In genomic region chr2:133436913-133437843, GRCm38 (mm10) we compare ENCODE assay signal across 8 mouse cellular contexts.
DNase-seq lines count a peak whose midpoint lies in the region; ATAC-seq and TF ChIP-seq lines count a peak whose summit lies in the region.

No protein-coding gene starts in this region.

- WGBS in lung, embryonic 14.5 days: 49% methylated on average over 22 of the region's 22 CpGs
- 62% methylated on average over 22 of the region's 22 CpGs for WGBS in liver, postnatal 0 days (ENCODE audit: insufficient replicate concordance)

- H3K27ac ChIP-seq in lung, embryonic 14.5 days (ENCODE audit: low read depth): no peak overlapping the region
- no peak overlapping the region for H3K27ac ChIP-seq in liver, postnatal 0 days (ENCODE audit: low read depth)

- no peak for TF ChIP-seq EP300 in liver, postnatal 0 days (IDR thresholded peaks at IDR 0.05; ENCODE audit: low read depth)

- H3K4me2 ChIP-seq in lung, embryonic 14.5 days: peak overlapping the region; percentile 49
- H3K4me2 ChIP-seq in liver, postnatal 0 days (ENCODE audit: low read depth, low read length): no peak overlapping the region

- no peaks in the 10 kb centered on the region for H3K4me1 ChIP-seq in lung, embryonic 14.5 days (ENCODE audit: insufficient read depth)
- H3K4me1 ChIP-seq in liver, postnatal 0 days (ENCODE audit: insufficient read depth): no peaks in the 10 kb centered on the region; the same call in 1 of the 2 replicates

- H3K36me3 ChIP-seq in lung, embryonic 14.5 days (ENCODE audit: insufficient read depth): no peaks in the 10 kb centered on the region
- H3K36me3 ChIP-seq in liver, postnatal 0 days (replicated peaks; ENCODE audit: insufficient read depth, low read length): no peaks in the 10 kb centered on the region

- TF ChIP-seq CTCF in lung, embryonic 14.5 days (IDR thresholded peaks at IDR 0.05; ENCODE audit: low read depth): no peak
- no peak for TF ChIP-seq CTCF in liver, postnatal 0 days (IDR thresholded peaks at IDR 0.05; ENCODE audit: low read depth)

- H3K9me3 ChIP-seq in lung, embryonic 14.5 days (ENCODE audit: low read depth, low read length): no peaks in the 10 kb centered on the region
- no peaks in the 10 kb centered on the region for H3K9me3 ChIP-seq in liver, postnatal 0 days (ENCODE audit: low read length)

- H3K9ac ChIP-seq in lung, embryonic 14.5 days: no peak overlapping the region
- no peak overlapping the region for H3K9ac ChIP-seq in liver, postnatal 0 days (replicated peaks)

- peak; percentile 13 for DNase-seq in lung, embryonic 14.5 days
- no peak for DNase-seq in lung, postnatal 25 days (ENCODE audit: low spot score)
- peak; percentile 5 to 15 for DNase-seq in frontal cortex, postnatal 14 days (ENCODE audit: low spot score in 2 of 2)
- peak; percentile 7 for DNase-seq in layer of hippocampus, adult 9-10 months (ENCODE audit: low spot score)
- DNase-seq in right cerebral cortex, postnatal 10 days (ENCODE audit: low spot score in 2 of 2): peak; percentile 31 to 34
- no peak for DNase-seq in spleen, postnatal 10 days (ENCODE audit: low spot score in 2 of 2)
- DNase-seq in thymus, adult 18-20 months: no peak
- no peak for DNase-seq in liver, postnatal 0 days

- no peaks in the 10 kb centered on the region for H3K27me3 ChIP-seq in lung, embryonic 14.5 days (ENCODE audit: insufficient read depth, low read length)
- no peaks in the 10 kb centered on the region for H3K27me3 ChIP-seq in liver, postnatal 0 days (ENCODE audit: insufficient read depth, low read length)

- peak; percentile 38; the same call in 1 of the 2 replicates for ATAC-seq in lung, embryonic 14.5 days (ENCODE audit: insufficient read depth)
- ATAC-seq in liver, postnatal 0 days: no peak

- peak overlapping the region; percentile 17 for H3K4me3 ChIP-seq in lung, embryonic 14.5 days (ENCODE audit: low read depth, low read length)
- H3K4me3 ChIP-seq in liver, postnatal 0 days (ENCODE audit: low read depth, low read length): no peak overlapping the region

Comparison
In these comparisons a context has a peak if more than half of its experiments do, and no peak if none do; other contexts are left out.
1. DNase-seq: peak in lung, embryonic 14.5 days (single experiment), frontal cortex, postnatal 14 days (2 of 2), layer of hippocampus, adult 9-10 months (single experiment) and right cerebral cortex, postnatal 10 days (2 of 2); none in lung, postnatal 25 days (single experiment), spleen, postnatal 10 days (0 of 2), thymus, adult 18-20 months (0 of 2) and liver, postnatal 0 days (single experiment).